Mouse (Mus musculus): Measurements from ENCODE around the gene B3galt4. TPM values are rescaled to one million over a fixed set of nuclear protein-coding genes. Genes with fewer than 3 reads are reported as not detected.

Gene B3galt4
- polyA plus RNA-seq (2012), result 11.6 and 14.2 TPM in 2 replicates

- no peak for TF ChIP-seq GATA1 (IDR thresholded peaks at IDR 0.05; ENCODE audit: low read length)
Observed at GRCm38 (mm10) chr17:33951021-33951946, at the start of gene B3galt4. B3galt4 (minus strand) TSS chr17:33951488.

- TF ChIP-seq GATA1 (IDR thresholded peaks at IDR 0.05; ENCODE audit: low read length), result no peak
Observed at GRCm38 (mm10) chr17:34000150-34000537, 48.9 kb upstream of the B3galt4 start, which contains the start of gene H2-K1. H2-K1 (minus strand) TSS chr17:34000347.

- TF ChIP-seq GATA1 (IDR thresholded peaks at IDR 0.05; ENCODE audit: low read length), result no peak
Observed at GRCm38 (mm10) chr17:33999341-34000149, 48.3 kb upstream of the B3galt4 start.

- TF ChIP-seq GATA1 (IDR thresholded peaks at IDR 0.05; ENCODE audit: low read length), result no peak
Observed at GRCm38 (mm10) chr17:33995651-33996050, 44.4 kb upstream of the B3galt4 start.

- TF ChIP-seq GATA1 (IDR thresholded peaks at IDR 0.05; ENCODE audit: low read length), result no peak
Observed at GRCm38 (mm10) chr17:33994959-33995358, 43.7 kb upstream of the B3galt4 start.

- TF ChIP-seq GATA1 (IDR thresholded peaks at IDR 0.05; ENCODE audit: low read length), result no peak
Observed at GRCm38 (mm10) chr17:33991788-33992664, 40.7 kb upstream of the B3galt4 start.

- TF ChIP-seq GATA1 (IDR thresholded peaks at IDR 0.05; ENCODE audit: low read length), result no peak
Observed at GRCm38 (mm10) chr17:33980181-33981035, 29.1 kb upstream of the B3galt4 start.

- TF ChIP-seq GATA1 (IDR thresholded peaks at IDR 0.05; ENCODE audit: low read length), result no peak
Observed at GRCm38 (mm10) chr17:33979512-33980050, 28.3 kb upstream of the B3galt4 start.

GRCm38 (mm10) chr17:33978631-33979031 is 27.3 kb upstream of the B3galt4 start:
- TF ChIP-seq GATA1 (IDR thresholded peaks at IDR 0.05; ENCODE audit: low read length), result no peak

GRCm38 (mm10) chr17:33977861-33978557 is 26.7 kb upstream of the B3galt4 start:
- TF ChIP-seq GATA1 (IDR thresholded peaks at IDR 0.05; ENCODE audit: low read length), result no peak

- no peak for TF ChIP-seq GATA1 (IDR thresholded peaks at IDR 0.05; ENCODE audit: low read length)
Observed at GRCm38 (mm10) chr17:33973572-33973971, 22.3 kb upstream of the B3galt4 start.

GRCm38 (mm10) chr17:33972691-33973090 is 21.4 kb upstream of the B3galt4 start:
- TF ChIP-seq GATA1 (IDR thresholded peaks at IDR 0.05; ENCODE audit: low read length), result no peak

- TF ChIP-seq GATA1 (IDR thresholded peaks at IDR 0.05; ENCODE audit: low read length), result no peak
Observed at GRCm38 (mm10) chr17:33969394-33969793, 18.1 kb upstream of the B3galt4 start.
